Mouse (Mus musculus) mouse embryonic stem cell (cell line): ENCODE data around the gene Itm2c.

Experiments
- in situ Hi-C, 2 experiments: fragments of 300-500 bp; cut with MboI; formaldehyde crosslinking; loops; 1 replicate in 1 of 2; 3 replicates in 1 of 2; pipeline ENCODE4 v1.14.3; 2019 to 2020; ENCODE audit warnings: low sequenced_read_pairs in 2 of 2, low pct_unique_long_range_greater_than_20kb in 1 of 2, mixed read lengths in 1 of 2; ENCODE audit not compliant: unreplicated experiment in 1 of 2

The Itm2c gene

GRCm38 (mm10) chr1:85896781-85897700 is 3.0 kb downstream of the Itm2c start:
- in situ Hi-C loops: no loop called here

- in situ Hi-C loops: no loop called here
Measured at GRCm38 (mm10) chr1:85897901-85898760, 4.0 kb downstream of the Itm2c start.

GRCm38 (mm10) chr1:85898761-85899387 is 4.8 kb downstream of the Itm2c start:
- in situ Hi-C loops: no loop called here

- in situ Hi-C loops: no loop called here
Measured at GRCm38 (mm10) chr1:85899388-85899761, 5.3 kb downstream of the Itm2c start.

GRCm38 (mm10) chr1:85900521-85901333 is 6.6 kb downstream of the Itm2c start:
- in situ Hi-C loops: no loop called here

GRCm38 (mm10) chr1:85901516-85902107 is 7.5 kb downstream of the Itm2c start:
- in situ Hi-C loops: no loop called here

GRCm38 (mm10) chr1:85902108-85902561 is 8.1 kb downstream of the Itm2c start:
- in situ Hi-C loops: no loop called here

GRCm38 (mm10) chr1:85906892-85907291 is 12.8 kb downstream of the Itm2c start:
- in situ Hi-C loops: no loop called here

GRCm38 (mm10) chr1:85908754-85909590 is 14.9 kb downstream of the Itm2c start:
- in situ Hi-C loops: no loop called here

GRCm38 (mm10) chr1:85913078-85913755 is 19.1 kb downstream of the Itm2c start:
- in situ Hi-C loops: no loop called here

- in situ Hi-C loops: no loop called here
Measured at GRCm38 (mm10) chr1:85915890-85916289, 21.8 kb downstream of the Itm2c start.

GRCm38 (mm10) chr1:85916830-85917450 is 22.9 kb downstream of the Itm2c start:
- in situ Hi-C loops: no loop called here

- in situ Hi-C loops: no loop called here
Measured at GRCm38 (mm10) chr1:85919621-85920020, 25.5 kb downstream of the Itm2c start.

GRCm38 (mm10) chr1:85921725-85922124 is 27.6 kb downstream of the Itm2c start:
- in situ Hi-C loops: no loop called here

- in situ Hi-C loops: no loop called here
Measured at GRCm38 (mm10) chr1:85922127-85922864, 28.2 kb downstream of the Itm2c start.

- in situ Hi-C loops: no loop called here
Measured at GRCm38 (mm10) chr1:85922865-85923211, 28.8 kb downstream of the Itm2c start.
